Mouse (Mus musculus): Measurements from ENCODE around the gene Fhl1.
A peak's percentile ranks its signal among the peaks of the same experiment; 100 is the strongest.

The Fhl1 gene

GRCm38 (mm10) chrX:56731306-56732201 is at the start of gene Fhl1:
Fhl1 (plus strand) TSS chrX:56731787.
- peak; percentile 83 for DNase-seq

GRCm38 (mm10) chrX:56682156-56682720 is 49.3 kb upstream of the Fhl1 start:
- no peak for DNase-seq

GRCm38 (mm10) chrX:56683521-56683920 is 48.1 kb upstream of the Fhl1 start:
- DNase-seq: peak; percentile 33

GRCm38 (mm10) chrX:56692554-56692953 is 39.0 kb upstream of the Fhl1 start:
- no peak for DNase-seq

DNA sequence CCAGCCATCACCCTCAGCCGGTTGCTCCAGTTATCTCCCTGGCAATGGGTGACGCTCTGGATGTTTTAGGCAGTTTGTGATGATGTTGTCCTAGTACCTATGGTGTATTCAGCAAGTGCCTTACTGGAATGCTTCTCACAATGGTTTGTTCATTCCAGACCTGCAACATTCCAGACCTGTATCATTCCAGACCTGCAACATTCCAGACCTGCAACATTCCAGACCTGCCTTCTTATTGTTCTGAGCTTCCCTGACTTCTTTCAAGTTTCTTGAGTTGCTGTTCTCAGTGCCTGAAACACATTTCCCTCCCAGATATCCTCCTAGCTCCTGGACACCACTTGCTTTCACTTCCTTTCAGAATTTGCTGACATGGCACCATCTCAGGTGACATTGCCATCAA is 37.0 kb upstream of the Fhl1 start:
- no peak for DNase-seq

- no peak for DNase-seq
These were observed 34.3 kb upstream of the Fhl1 start for GRCm38 (mm10) chrX:56697199-56697780.

DNA sequence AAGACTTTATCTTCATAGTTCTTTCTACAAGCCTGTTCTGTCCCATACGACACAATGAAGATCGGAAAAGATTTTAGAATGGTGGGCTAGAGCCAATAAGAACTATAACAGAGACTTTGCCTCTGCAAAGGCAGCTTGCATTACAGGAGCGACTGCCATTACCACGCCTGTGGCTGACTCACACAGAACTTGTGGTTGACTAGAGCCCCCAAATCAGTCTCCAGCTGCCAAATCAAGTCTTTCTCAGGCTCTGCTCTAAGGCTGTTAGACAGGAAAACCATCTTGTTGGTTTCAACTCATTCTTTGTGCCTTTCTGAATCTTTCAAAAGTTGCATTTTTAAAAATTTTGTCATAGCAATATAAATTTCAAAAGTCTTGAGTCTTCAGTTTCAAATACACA is 33.7 kb upstream of the Fhl1 start:
- DNase-seq: no peak

- DNase-seq: no peak
These were observed 30.3 kb upstream of the Fhl1 start for GRCm38 (mm10) chrX:56701261-56701660.

DNA sequence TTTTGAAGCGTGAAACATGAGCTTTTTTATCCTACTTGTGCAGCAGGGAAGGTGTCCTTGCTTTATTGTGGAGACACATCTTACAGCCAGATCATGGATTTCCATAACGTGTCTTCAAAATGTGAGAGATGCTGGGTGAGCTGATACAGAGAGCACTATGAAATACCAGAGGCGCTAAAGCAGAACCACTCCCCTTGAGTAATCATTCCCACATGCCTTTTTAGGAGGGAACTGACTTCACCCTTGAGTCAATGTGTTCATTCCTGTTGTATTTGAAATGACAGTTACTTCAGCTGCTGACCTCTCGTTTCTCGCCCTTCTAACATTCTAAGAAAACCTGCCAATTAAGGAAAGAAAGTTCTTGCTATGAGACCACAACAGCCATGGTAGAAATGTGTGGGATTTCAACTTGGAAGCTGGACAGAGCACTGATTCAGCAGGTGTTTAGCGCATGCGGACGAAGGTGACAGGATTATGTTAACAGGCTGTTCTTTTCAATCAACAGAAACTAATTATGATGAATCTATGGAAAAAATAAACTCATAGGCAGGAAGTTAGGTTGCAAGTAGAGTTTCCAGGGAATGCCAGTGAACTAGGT is 27.5 kb upstream of the Fhl1 start:
- no peak for DNase-seq

GRCm38 (mm10) chrX:56708592-56709370 is 22.8 kb upstream of the Fhl1 start:
- no peak for DNase-seq

- DNase-seq: no peak
These were observed 21.1 kb upstream of the Fhl1 start for GRCm38 (mm10) chrX:56710522-56710921.

DNA sequence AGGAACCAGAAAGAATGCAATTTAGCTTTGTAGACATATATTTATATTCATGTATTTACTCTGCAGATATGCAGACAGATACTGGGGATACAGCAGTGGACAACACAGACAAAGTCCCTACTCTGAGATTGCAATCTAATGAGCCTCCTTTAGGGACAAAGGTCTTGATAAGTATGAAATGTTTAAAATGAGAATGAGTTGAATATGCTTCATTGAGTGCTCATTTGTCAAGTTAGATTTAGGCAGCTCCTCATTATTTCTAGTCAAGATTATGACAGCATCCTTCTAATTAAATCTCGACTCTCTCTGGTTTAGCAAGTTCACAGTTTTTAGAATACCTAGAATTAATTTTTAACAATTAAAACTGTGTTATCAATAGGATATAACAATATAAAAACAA is 18.9 kb upstream of the Fhl1 start:
- DNase-seq: no peak

- DNase-seq: no peak
These were observed 9.0 kb upstream of the Fhl1 start for GRCm38 (mm10) chrX:56722559-56722958.

DNA sequence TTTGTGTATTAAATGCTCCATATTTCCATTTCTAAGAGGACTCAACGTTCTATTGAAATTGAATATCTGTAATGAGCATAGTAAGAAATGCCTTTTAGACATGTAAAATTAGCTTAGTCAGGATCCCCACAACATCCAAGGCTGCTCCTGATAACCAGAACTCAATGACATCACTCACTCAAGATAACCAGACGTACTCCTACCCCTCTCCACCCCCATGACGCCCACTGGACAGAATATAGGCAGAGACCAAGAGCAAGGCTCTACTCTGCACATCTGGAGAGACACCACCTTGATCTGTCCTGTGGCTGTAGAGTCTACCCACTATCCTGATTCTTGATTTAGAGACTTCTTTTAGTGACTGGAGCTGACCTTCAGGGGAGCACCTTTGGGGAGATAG is 3.1 kb upstream of the Fhl1 start:
- DNase-seq: no peak

DNA sequence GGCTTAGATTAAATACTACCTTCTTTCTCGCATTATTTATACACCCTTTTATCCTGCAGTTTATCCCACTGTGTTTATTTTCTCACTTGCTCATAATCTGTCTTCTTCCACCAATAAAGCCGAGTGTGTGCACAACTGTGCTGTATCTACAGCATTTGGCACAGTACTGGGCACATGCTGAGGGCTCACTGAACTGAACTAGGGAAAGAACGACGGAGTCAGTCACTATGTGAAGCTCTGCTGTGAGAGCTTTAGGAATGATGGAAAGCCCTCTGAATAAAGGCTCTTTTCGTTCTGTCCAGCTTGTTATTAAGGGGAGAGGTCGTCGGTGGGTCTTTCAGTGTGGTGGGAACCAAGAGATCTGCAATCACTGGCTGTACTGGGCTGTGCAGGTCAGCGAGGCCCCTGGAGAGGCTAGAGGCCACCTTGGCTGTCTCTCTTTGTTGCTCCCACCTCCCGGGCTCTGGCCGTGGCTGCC is 720 bp upstream of the Fhl1 start:
- DNase-seq: no peak

DNA sequence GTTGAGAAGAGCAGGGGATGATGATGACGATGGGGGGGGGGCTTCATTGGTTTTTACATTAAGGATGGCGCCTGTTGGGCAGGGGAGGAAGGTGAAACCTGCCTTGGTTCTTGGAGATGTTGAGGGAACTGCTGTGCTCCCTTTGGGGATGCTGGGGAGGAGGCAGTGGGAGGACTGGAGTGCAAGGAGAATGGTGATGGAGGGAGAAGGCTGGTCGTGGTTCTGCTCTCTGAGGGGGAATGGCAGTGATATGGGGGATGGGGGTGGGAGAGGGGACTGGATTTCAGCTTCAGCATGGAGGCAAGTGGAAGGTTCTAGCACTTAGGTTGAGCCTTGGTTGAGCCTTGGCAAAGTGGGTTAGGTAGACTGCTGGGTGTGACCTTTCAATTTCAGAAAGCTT is 814 bp downstream of the Fhl1 start:
- no peak for DNase-seq

- DNase-seq: no peak
These were observed 2.8 kb downstream of the Fhl1 start for GRCm38 (mm10) chrX:56734436-56734835.

DNA sequence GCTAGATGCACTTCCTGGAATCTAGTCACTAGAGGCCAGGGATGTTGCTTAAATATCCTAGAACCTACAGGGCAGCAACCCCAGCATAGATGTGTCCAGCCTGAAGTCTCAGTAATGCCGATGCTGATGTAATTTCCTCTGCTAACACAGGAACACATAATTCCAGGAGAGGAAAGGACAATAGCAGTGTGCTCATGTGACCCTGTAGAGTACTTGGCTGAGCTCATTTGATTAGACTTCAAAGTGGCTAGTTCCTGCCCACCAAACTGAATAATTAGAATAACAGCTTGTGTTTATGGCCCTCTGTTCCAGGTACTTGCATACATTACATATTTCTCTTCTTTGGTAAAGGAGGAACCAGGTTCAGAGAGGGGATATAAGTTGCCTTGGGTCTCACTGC is 4.6 kb downstream of the Fhl1 start:
- DNase-seq: no peak

- no peak for DNase-seq
These were observed 6.4 kb downstream of the Fhl1 start for GRCm38 (mm10) chrX:56737848-56738554.

GRCm38 (mm10) chrX:56741428-56741827 is 9.8 kb downstream of the Fhl1 start:
- no peak for DNase-seq

DNA sequence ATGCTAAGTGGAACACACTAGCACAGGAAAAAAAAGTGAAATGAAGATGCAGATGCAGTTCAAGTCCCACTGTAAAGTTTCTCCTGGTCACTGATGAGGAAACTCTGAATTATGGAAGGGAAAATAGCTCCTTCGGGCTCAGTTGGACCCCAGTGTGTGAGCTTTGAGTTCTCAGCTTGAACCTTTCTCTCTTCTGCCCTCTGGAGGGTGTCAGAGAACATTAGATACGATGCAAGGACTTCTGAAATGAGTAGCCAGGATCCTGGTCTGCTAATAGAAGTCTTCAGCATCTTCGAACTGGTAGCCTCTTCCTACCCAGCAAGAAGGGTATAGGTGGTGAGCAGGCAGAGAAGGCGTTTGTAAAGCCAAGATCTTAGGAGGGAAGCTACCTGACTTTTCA is 19.9 kb downstream of the Fhl1 start:
- DNase-seq: no peak

DNA sequence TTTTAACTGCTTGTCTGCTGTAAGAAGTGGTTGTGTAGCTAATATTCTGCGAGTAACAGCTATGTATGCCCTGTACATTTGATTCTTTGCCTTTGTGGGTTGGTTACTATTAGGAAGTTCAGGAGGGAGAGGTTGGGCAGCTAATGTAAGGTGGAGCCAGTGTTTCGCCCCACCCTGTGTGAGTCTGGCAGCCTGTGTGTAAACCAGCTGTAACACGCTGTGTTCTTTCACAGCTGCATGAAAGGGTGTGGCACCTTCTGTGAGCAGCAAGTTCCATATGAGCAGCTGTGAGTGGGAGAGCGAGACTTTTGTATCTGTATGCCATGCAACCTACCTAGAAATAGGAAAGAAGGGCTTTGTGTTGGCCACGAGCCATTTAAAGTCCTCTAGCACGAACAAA is 20.6 kb downstream of the Fhl1 start:
- no peak for DNase-seq

Data from kidney, postnatal 10 days (tissue).